Mouse (Mus musculus): ENCODE data around the gene Trmt44.

DNA sequence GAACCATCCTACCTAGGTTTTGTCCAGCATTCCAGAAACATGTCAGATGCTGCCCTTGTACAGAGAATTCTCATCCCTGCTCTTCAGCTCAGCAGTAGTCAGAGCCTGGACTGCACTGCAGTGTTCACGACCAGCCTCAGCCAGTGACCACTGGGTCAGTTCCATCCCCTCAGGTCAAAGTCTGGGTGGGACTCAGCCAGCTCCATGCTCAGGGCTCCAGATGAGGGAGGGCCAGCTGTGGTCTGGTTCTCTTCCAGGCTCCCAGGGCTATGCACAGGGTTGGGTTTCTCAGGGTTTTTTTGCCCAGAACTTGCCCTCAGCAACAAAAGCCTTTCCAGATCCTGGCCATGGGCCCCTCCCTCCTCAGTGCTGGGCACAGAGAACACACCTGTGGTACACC, 37.4 kb downstream of the Trmt44 start:
- TF ChIP-seq CTCF (IDR thresholded peaks at IDR 0.05; ENCODE audit: low read depth, low read length): no peak
- no peak for TF ChIP-seq POLR2A (IDR thresholded peaks at IDR 0.05; ENCODE audit: extremely low read depth, insufficient read depth, low read length)
